In the genomic region with DNA sequence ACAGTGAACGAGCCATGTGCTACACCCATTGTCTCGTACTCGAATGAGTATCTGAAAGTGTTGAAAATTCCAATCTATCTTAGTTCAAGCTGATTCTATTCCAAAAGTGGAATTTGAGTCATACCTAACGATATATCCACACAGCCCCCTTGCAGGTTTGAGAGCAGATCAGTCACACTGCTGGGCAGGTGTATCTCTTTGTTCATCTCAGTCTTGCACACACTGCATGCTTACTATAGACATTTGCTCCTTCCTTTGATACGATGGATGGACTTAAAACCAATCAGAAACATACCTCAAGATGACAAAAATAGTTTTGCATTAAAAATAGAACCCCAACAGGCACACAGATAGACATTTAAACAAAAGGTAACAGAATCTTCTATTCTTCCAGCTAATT, we compare ENCODE assay signal across 25 mouse cellular contexts.
DNase-seq lines count a peak whose midpoint lies in the region; ATAC-seq and TF ChIP-seq lines count a peak whose summit lies in the region.
"Had no signal": no experiment of that assay in that cellular context is flagged by ENCODE, and none has a peak within 500 bp of the region (broad histone marks: within the 10 kb centered on the region; RNA-seq: fewer than 3 reads in every experiment).

No protein-coding gene starts in this region.

- DNase-seq in layer of hippocampus, adult 2 months (ENCODE audit: low spot score in 2 of 2) = no peak
- no peak for DNase-seq in layer of hippocampus, postnatal 14 days (ENCODE audit: low spot score in 2 of 2)
- DNase-seq in thymus, adult 18-20 months = no peak
- no peak for DNase-seq in embryo, embryonic 10 days (ENCODE audit: low spot score)
- DNase-seq in urinary bladder, adult 18-20 months (ENCODE audit: low spot score in 2 of 2) = no peak
- DNase-seq: adrenal gland, postnatal 10 days; cerebellum, adult 11 months; gastrocnemius, postnatal 10 days; heart, postnatal 10 days; kidney, adult 8-10 months; liver; lung, adult 2 months; lung, postnatal 10 days; spleen, adult 18-20 months; thymus, postnatal 4 days had no signal

- no peaks in the 10 kb centered on the region for H3K36me3 ChIP-seq in forebrain, embryonic 13.5 days (ENCODE audit: poor library complexity, severe bottlenecking)
- no peaks in the 10 kb centered on the region for H3K36me3 ChIP-seq in forebrain, embryonic 12.5 days (replicated peaks)
- no peaks in the 10 kb centered on the region for H3K36me3 ChIP-seq in midbrain, embryonic 13.5 days
- H3K36me3 ChIP-seq: embryonic facial prominence, embryonic 13.5 days; G1E; heart, embryonic 13.5 days; intestine, embryonic 15.5 days had no signal

- TF ChIP-seq CTCF in layer of hippocampus, adult 2 months (conservative IDR thresholded peaks at IDR 0.05) = no peak

- H3K9me3 ChIP-seq in forebrain, embryonic 13.5 days (replicated peaks) = no peaks in the 10 kb centered on the region
- H3K9me3 ChIP-seq in forebrain, embryonic 12.5 days = no peaks in the 10 kb centered on the region
- no peaks in the 10 kb centered on the region; the same call in 1 of the 2 replicates for H3K9me3 ChIP-seq in midbrain, embryonic 13.5 days
- H3K9me3 ChIP-seq: embryonic facial prominence, embryonic 13.5 days; G1E; heart, embryonic 13.5 days; intestine, embryonic 15.5 days had no signal

- peaks cover 29% of the 10 kb centered on the region for H3K4me1 ChIP-seq in forebrain, embryonic 13.5 days
- peaks cover 40% of the 10 kb centered on the region for H3K4me1 ChIP-seq in forebrain, embryonic 12.5 days
- peaks cover 46% of the 10 kb centered on the region for H3K4me1 ChIP-seq in midbrain, embryonic 13.5 days (replicated peaks)

- no peaks in the 10 kb centered on the region for H3K27me3 ChIP-seq in forebrain, embryonic 13.5 days
- H3K27me3 ChIP-seq in forebrain, embryonic 12.5 days = no peaks in the 10 kb centered on the region
- H3K27me3 ChIP-seq in midbrain, embryonic 13.5 days = no peaks in the 10 kb centered on the region
- H3K27me3 ChIP-seq: embryonic facial prominence, embryonic 13.5 days; heart, embryonic 13.5 days; intestine, embryonic 15.5 days had no signal

- H3K9ac ChIP-seq in forebrain, embryonic 13.5 days = no peak overlapping the region
- H3K9ac ChIP-seq in forebrain, embryonic 12.5 days = no peak overlapping the region
- no peak overlapping the region for H3K9ac ChIP-seq in midbrain, embryonic 13.5 days (replicated peaks)
- H3K9ac ChIP-seq: embryonic facial prominence, embryonic 13.5 days; heart, embryonic 13.5 days; intestine, embryonic 15.5 days; liver, embryonic 14.5 days had no signal

- H3K4me2 ChIP-seq in forebrain, embryonic 13.5 days = no peak overlapping the region
- no peak overlapping the region for H3K4me2 ChIP-seq in forebrain, embryonic 12.5 days
- no peak overlapping the region for H3K4me2 ChIP-seq in midbrain, embryonic 13.5 days (replicated peaks)
- H3K4me2 ChIP-seq: embryonic facial prominence, embryonic 13.5 days; heart, embryonic 13.5 days; intestine, embryonic 15.5 days had no signal

- 67% methylated on average over 5 of the region's 5 CpGs for WGBS in forebrain, embryonic 13.5 days
- 78% methylated on average over 5 of the region's 5 CpGs for whole genome bisulfite sequencing in forebrain, embryonic 12.5 days
- 66% methylated on average over 5 of the region's 5 CpGs for WGBS in midbrain, embryonic 13.5 days

- ATAC-seq in forebrain, embryonic 13.5 days = no peak
- ATAC-seq in forebrain, embryonic 12.5 days (ENCODE audit: low FRiP score) = no peak
- ATAC-seq in midbrain, embryonic 13.5 days = no peak
- ATAC-seq: intestine, embryonic 15.5 days had no signal

- no peak overlapping the region for H3K4me3 ChIP-seq in forebrain, embryonic 13.5 days
- no peak overlapping the region for H3K4me3 ChIP-seq in forebrain, embryonic 12.5 days (replicated peaks)
- H3K4me3 ChIP-seq in layer of hippocampus, adult 2 months = no peak overlapping the region
- no peak overlapping the region for H3K4me3 ChIP-seq in midbrain, embryonic 13.5 days (replicated peaks)
- H3K4me3 ChIP-seq: embryonic facial prominence, embryonic 13.5 days; heart, embryonic 13.5 days; intestine, embryonic 15.5 days had no signal

- H3K27ac ChIP-seq in forebrain, embryonic 13.5 days = 0 out of 2 replicates have a peak overlapping the region, but pooled peaks have one; percentile 12
- no peak overlapping the region for H3K27ac ChIP-seq in forebrain, embryonic 12.5 days
- 0 out of 2 replicates have a peak overlapping the region, but pooled peaks have one; percentile 9 for H3K27ac ChIP-seq in layer of hippocampus, adult 2 months
- H3K27ac ChIP-seq in midbrain, embryonic 13.5 days = peak overlapping the region; percentile 40
- H3K27ac ChIP-seq: embryonic facial prominence, embryonic 13.5 days; heart, embryonic 13.5 days; intestine, embryonic 15.5 days; kidney, postnatal 0 days; liver, embryonic 14.5 days; macrophage had no signal
